Mouse (Mus musculus) kidney, postnatal 0 days (tissue): ENCODE results near the gene Cox7a2. TPM values are rescaled to one million over a fixed set of nuclear protein-coding genes. Genes with fewer than 3 reads are reported as not detected.

Experiments
- ATAC-seq: fragments of 200-750 bp; cut with Nextera tagmentation; replicated peaks from 2 replicates; pipeline ENCODE4 v1.8.0; 2017; ENCODE audit warnings: low read depth, moderate number of reproducible peaks, moderate TSS enrichment, moderate library complexity; ENCODE audit not compliant: low FRiP score
- DNase-seq: peaks from one replicate; pipeline ENCODE4 v3.0.0-alpha.2; 2016; ENCODE audit warnings: low spot score
- H3K27ac ChIP-seq: fragments of 300-500 bp; sonication (generic); 2 replicates; pipeline ENCODE4 v1.5.1; 2014; ENCODE audit warnings: mild to moderate bottlenecking
- H3K27me3 ChIP-seq: fragments of 300-500 bp; sonication (generic); 2 replicates; pipeline ENCODE4 v1.6.1; 2014; ENCODE audit warnings: low read length, mixed read lengths; ENCODE audit not compliant: insufficient read depth
- H3K36me3 ChIP-seq: fragments of 300-500 bp; sonication (generic); 2 replicates; pipeline ENCODE4 v1.6.1; 2014; ENCODE audit warnings: low read length, mixed read lengths; ENCODE audit not compliant: insufficient read depth
- H3K4me1 ChIP-seq: fragments of 300-500 bp; sonication (generic); replicated peaks from 2 replicates; pipeline ENCODE4 v1.6.1; 2014; ENCODE audit warnings: antibody characterized with exemption, low read length, mixed read lengths; ENCODE audit not compliant: insufficient read depth
- H3K4me2 ChIP-seq: fragments of 300-500 bp; sonication (generic); 2 replicates; pipeline ENCODE4 v1.6.1; 2014; ENCODE audit warnings: mild to moderate bottlenecking, low read length, moderate library complexity, mixed read lengths
- H3K4me3 ChIP-seq: fragments of 300-500 bp; sonication (generic); replicated peaks from 2 replicates; pipeline ENCODE4 v1.5.1; 2014; ENCODE audit warnings: low read depth, low read length
- H3K9ac ChIP-seq: fragments of 300-500 bp; sonication (generic); 2 replicates; pipeline ENCODE4 v1.6.1; 2014; ENCODE audit warnings: low read depth, low read length
- H3K9me3 ChIP-seq: fragments of 300-500 bp; sonication (generic); replicated peaks from 2 replicates; pipeline ENCODE4 v1.6.1; 2016; ENCODE audit warnings: low read length, inconsistent platforms, mixed read lengths
- CTCF ChIP-seq: IDR thresholded peaks from 2 replicates; pipeline ENCODE4 v1.5.1; 2016; ENCODE audit warnings: antibody characterized with exemption, low read depth, mild to moderate bottlenecking, moderate library complexity
- WGBS: fragments of 180-500 bp; shearing (Covaris S2); extraction: QIAGEN DNeasy Blood & Tissue Kit; methylation state at CpG from one replicate; pipeline ENCODE4 v1.1.7; 2014; 5-methylcytosine and 5-hydroxymethylcytosine counted together
- polyA plus RNA-seq: library from polyadenylated mRNA; unstranded; fragments of >200 nt; fragmentation: Nextera tagmentation; extraction: Ambion mirVana; gene quantifications from 2 replicates; pipeline ENCODE4 v1.2.1, GENCODE M21; 2015

The Cox7a2 gene
- polyA plus RNA-seq, 1 experiment from 2014 or later, result 1,379 TPM

GRCm38 (mm10) chr9:79745036-79745435 is 14.6 kb downstream of the Cox7a2 start:
- Histone ChIP-seq H3K9me3 (no peaks in the 10 kb centered on the region), H3K9ac (no peak overlapping the region), H3K4me2 (no peak overlapping the region), H3K4me1 (no peaks in the 10 kb centered on the region), H3K4me3 (no peak overlapping the region), H3K27ac (no peak overlapping the region), H3K36me3 (no peaks in the 10 kb centered on the region), H3K27me3 (no peaks in the 10 kb centered on the region)
- ATAC-seq (no peak), DNase-seq (no peak)
- 75% methylated on average over 4 of the region's 4 CpGs for WGBS
- no peak for TF ChIP-seq CTCF

GRCm38 (mm10) chr9:79735608-79736007 is 24.1 kb downstream of the Cox7a2 start:
- no peak overlapping the region for H3K4me2 ChIP-seq
- WGBS, result 78% methylated on average over 6 of the region's 6 CpGs
- H3K4me1 ChIP-seq, result no peaks in the 10 kb centered on the region
- H3K27ac ChIP-seq, result no peak overlapping the region
- no peaks in the 10 kb centered on the region for H3K27me3 ChIP-seq
- no peaks in the 10 kb centered on the region for H3K36me3 ChIP-seq
- H3K9me3 ChIP-seq, result no peaks in the 10 kb centered on the region
- DNase-seq (no peak), ATAC-seq (no peak)
- H3K9ac ChIP-seq, result no peak overlapping the region
- no peak for TF ChIP-seq CTCF
- H3K4me3 ChIP-seq, result no peak overlapping the region

GRCm38 (mm10) chr9:79730301-79730700 is 29.4 kb downstream of the Cox7a2 start:
- no peaks in the 10 kb centered on the region for H3K4me1 ChIP-seq
- no peak overlapping the region for H3K4me2 ChIP-seq
- H3K4me3 ChIP-seq, result no peak overlapping the region
- WGBS, result 63% methylated on average over 5 of the region's 5 CpGs
- no peak for TF ChIP-seq CTCF
- no peaks in the 10 kb centered on the region for H3K9me3 ChIP-seq
- no peak overlapping the region for H3K9ac ChIP-seq
- no peaks in the 10 kb centered on the region for H3K36me3 ChIP-seq
- DNase-seq, result no peak
- no peak for ATAC-seq
- no peak overlapping the region for H3K27ac ChIP-seq
- H3K27me3 ChIP-seq, result no peaks in the 10 kb centered on the region

DNA sequence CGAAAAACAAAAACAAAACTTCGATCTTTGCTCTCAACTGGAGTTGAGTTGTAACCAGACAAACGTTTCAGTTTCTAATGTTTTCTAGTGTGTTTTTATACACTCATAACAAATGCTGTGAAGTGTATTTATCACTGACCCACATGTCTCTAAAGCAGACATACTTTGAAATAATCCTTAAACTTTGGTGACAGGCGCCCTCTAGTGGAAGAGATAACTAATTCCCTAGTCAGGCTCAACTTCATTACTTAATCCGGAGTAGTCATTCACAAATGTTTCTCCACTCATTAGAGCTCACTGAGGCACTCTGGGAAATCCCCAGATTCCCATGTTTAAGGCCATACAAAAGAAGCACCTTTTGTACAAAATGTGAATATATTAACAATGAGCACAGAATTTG is 36.6 kb downstream of the Cox7a2 start:
- no peaks in the 10 kb centered on the region for H3K36me3 ChIP-seq
- no peak overlapping the region for H3K4me3 ChIP-seq
- WGBS, result 35% methylated on average over 5 of the region's 5 CpGs
- H3K4me1 ChIP-seq, result peaks cover 16% of the 10 kb centered on the region
- DNase-seq (peak; percentile 87), ATAC-seq (no peak)
- H3K9ac ChIP-seq, result no peak overlapping the region
- H3K4me2 ChIP-seq, result no peak overlapping the region
- H3K9me3 ChIP-seq, result 0 out of 2 replicates have a peak, but pooled peaks cover 2% of the 10 kb centered on the region
- peaks cover 8% of the 10 kb centered on the region; the same call in 1 of the 2 replicates for H3K27me3 ChIP-seq
- H3K27ac ChIP-seq, result no peak overlapping the region
- peak; percentile 77 for TF ChIP-seq CTCF

GRCm38 (mm10) chr9:79721056-79721455 is 38.6 kb downstream of the Cox7a2 start:
- peak; percentile 80 for TF ChIP-seq CTCF
- ATAC-seq (no peak), DNase-seq (peak; percentile 89)
- Histone ChIP-seq H3K4me1 (peaks cover 21% of the 10 kb centered on the region), H3K9me3 (0 out of 2 replicates have a peak, but pooled peaks cover 2% of the 10 kb centered on the region), H3K4me3 (no peak overlapping the region), H3K36me3 (no peaks in the 10 kb centered on the region), H3K27ac (no peak overlapping the region), H3K27me3 (peaks cover 8% of the 10 kb centered on the region; the same call in 1 of the 2 replicates), H3K4me2 (0 out of 2 replicates have a peak overlapping the region, but pooled peaks have one; percentile 2), H3K9ac (no peak overlapping the region)
- WGBS, result 8% methylated on average over 9 of the region's 9 CpGs

- TF ChIP-seq CTCF, result no peak
These were observed 39.5 kb downstream of the Cox7a2 start for GRCm38 (mm10) chr9:79720143-79720542.

GRCm38 (mm10) chr9:79719451-79719850 is 40.2 kb downstream of the Cox7a2 start:
- 1% methylated on average over 28 of the region's 28 CpGs for WGBS
- H3K4me2 ChIP-seq, result peak overlapping the region; percentile 87
- ATAC-seq, result no peak
- peaks cover 23% of the 10 kb centered on the region for H3K4me1 ChIP-seq
- DNase-seq, result peak; percentile 74
- TF ChIP-seq CTCF, result no peak
- 0 out of 2 replicates have a peak overlapping the region, but pooled peaks have one; percentile 72 for H3K27ac ChIP-seq
- peak overlapping the region; percentile 59 for H3K9ac ChIP-seq
- H3K9me3 ChIP-seq, result 0 out of 2 replicates have a peak, but pooled peaks cover 2% of the 10 kb centered on the region
- no peaks in the 10 kb centered on the region for H3K36me3 ChIP-seq
- H3K27me3 ChIP-seq, result peaks cover 8% of the 10 kb centered on the region; the same call in 1 of the 2 replicates
- peak overlapping the region; percentile 59 for H3K4me3 ChIP-seq

More at GRCm38 (mm10) chr9:79720143-79720542, 39.5 kb downstream of the Cox7a2 start:
- Histone ChIP-seq H3K4me3 (no peak overlapping the region), H3K9ac (no peak overlapping the region), H3K9me3 (0 out of 2 replicates have a peak, but pooled peaks cover 2% of the 10 kb centered on the region), H3K36me3 (no peaks in the 10 kb centered on the region), H3K4me1 (peaks cover 21% of the 10 kb centered on the region), H3K27ac (no peak overlapping the region), H3K27me3 (peaks cover 8% of the 10 kb centered on the region; the same call in 1 of the 2 replicates), H3K4me2 (peak overlapping the region; percentile 87; the same call in 1 of the 2 replicates)
- WGBS, result 50% methylated on average over 9 of the region's 9 CpGs
- DNase-seq (no peak), ATAC-seq (no peak)
